Mouse (Mus musculus) limb, embryonic 11.5 days (tissue): ENCODE measurements around the gene Ahcy. TPM values are rescaled to one million over a fixed set of nuclear protein-coding genes. Genes with fewer than 3 reads are reported as not detected.
"Not testable (repeated sequence)": the region's sequence is repeated elsewhere in the genome, so short reads cannot be mapped to it uniquely, and the experiment has no call there.

Experiments
- ATAC-seq: fragments of 200-750 bp; cut with Nextera tagmentation; 2 replicates; pipeline ENCODE4 v1.8.0; 2017; ENCODE audit warnings: low read depth; ENCODE audit not compliant: insufficient number of reproducible peaks, low FRiP score, low TSS enrichment
- DNase-seq: peaks from one replicate; pipeline ENCODE4 v3.0.0-alpha.2; 2015; ENCODE audit warnings: low spot score
- H3K27ac ChIP-seq: fragments of 300-500 bp; sonication (generic); replicated peaks from 2 replicates; pipeline ENCODE4 v1.5.1; 2014; ENCODE audit warnings: low read depth, mild to moderate bottlenecking, low read length
- H3K27me3 ChIP-seq: fragments of 300-500 bp; sonication (generic); 2 replicates; pipeline ENCODE4 v1.6.1; 2014; ENCODE audit warnings: mild to moderate bottlenecking, low read length, mixed read lengths; ENCODE audit not compliant: control insufficient read depth, insufficient read depth
- H3K36me3 ChIP-seq: fragments of 300-500 bp; sonication (generic); 2 replicates; pipeline ENCODE4 v1.6.1; 2014; ENCODE audit warnings: mild to moderate bottlenecking, low read length, moderate library complexity, mixed read lengths; ENCODE audit not compliant: control insufficient read depth, insufficient read depth
- H3K4me1 ChIP-seq: fragments of 300-500 bp; sonication (generic); 2 replicates; pipeline ENCODE4 v1.6.1; 2014; ENCODE audit warnings: low read length, mixed read lengths; ENCODE audit not compliant: control insufficient read depth, insufficient read depth
- H3K4me2 ChIP-seq: fragments of 300-500 bp; sonication (generic); 2 replicates; pipeline ENCODE4 v1.6.1; 2014; ENCODE audit warnings: low read depth, mild to moderate bottlenecking, moderate library complexity; ENCODE audit not compliant: severe bottlenecking
- H3K4me3 ChIP-seq: fragments of 300-500 bp; sonication (generic); 2 replicates; pipeline ENCODE4 v1.5.1; 2014; ENCODE audit warnings: low read depth, low read length
- H3K9ac ChIP-seq: fragments of 300-500 bp; sonication (generic); 2 replicates; pipeline ENCODE4 v1.6.1; 2014; ENCODE audit warnings: mild to moderate bottlenecking, low read length
- H3K9me3 ChIP-seq: fragments of 300-500 bp; sonication (generic); 2 replicates; pipeline ENCODE4 v1.6.1; 2016; ENCODE audit warnings: low read length; ENCODE audit not compliant: control insufficient read depth
- WGBS: fragments of 180-500 bp; shearing (Covaris S2); extraction: QIAGEN DNeasy Blood & Tissue Kit; methylation state at CpG from one replicate; pipeline ENCODE4 v1.1.7; 2014; 5-methylcytosine and 5-hydroxymethylcytosine counted together
- polyA plus RNA-seq: library from polyadenylated mRNA; unstranded; fragments of >200 nt; fragmentation: Nextera tagmentation; extraction: Ambion mirVana; gene quantifications from 2 replicates; pipeline ENCODE4 v1.2.1, GENCODE M21; 2014

The Ahcy gene
- polyA plus RNA-seq, 1 experiment from 2014 or later, result 127 TPM

- peaks cover 17% of the 10 kb centered on the region for H3K4me1 ChIP-seq
- DNase-seq, result peak; percentile 65
- H3K4me2 ChIP-seq, result peak overlapping the region; percentile 40
- peak overlapping the region; percentile 74 for H3K27ac ChIP-seq
- ATAC-seq, result no peak
- WGBS, result 20% methylated on average over 7 of the region's 7 CpGs
- peak overlapping the region; percentile 52 for H3K9ac ChIP-seq
- H3K27me3 ChIP-seq, result no peaks in the 10 kb centered on the region
- H3K36me3 ChIP-seq, result no peaks in the 10 kb centered on the region
- no peaks in the 10 kb centered on the region for H3K9me3 ChIP-seq
- H3K4me3 ChIP-seq, result 0 out of 2 replicates have a peak overlapping the region, but pooled peaks have one; percentile 7
Observed at GRCm38 (mm10) chr2:155047452-155048178, 26.7 kb downstream of the Ahcy start.

GRCm38 (mm10) chr2:155046803-155047202 is 27.5 kb downstream of the Ahcy start:
- H3K27me3 ChIP-seq, result no peaks in the 10 kb centered on the region
- peaks cover 17% of the 10 kb centered on the region for H3K4me1 ChIP-seq
- ATAC-seq, result no peak
- no peak overlapping the region for H3K9ac ChIP-seq
- no peaks in the 10 kb centered on the region for H3K36me3 ChIP-seq
- no peak overlapping the region for H3K4me3 ChIP-seq
- no peak overlapping the region for H3K27ac ChIP-seq
- WGBS, result 89% methylated on average over 2 of the region's 2 CpGs
- no peaks in the 10 kb centered on the region for H3K9me3 ChIP-seq
- no peak for DNase-seq
- H3K4me2 ChIP-seq, result no peak overlapping the region

- no peaks in the 10 kb centered on the region for H3K27me3 ChIP-seq
- no peaks in the 10 kb centered on the region for H3K9me3 ChIP-seq
- ATAC-seq (no peak), DNase-seq (no peak)
- H3K9ac ChIP-seq, result no peak overlapping the region
- H3K4me3 ChIP-seq, result no peak overlapping the region
- H3K4me1 ChIP-seq, result peaks cover 12% of the 10 kb centered on the region
- no peak overlapping the region for H3K4me2 ChIP-seq
- no peaks in the 10 kb centered on the region for H3K36me3 ChIP-seq
- no peak overlapping the region for H3K27ac ChIP-seq
- 81% methylated on average over 3 of the region's 3 CpGs for WGBS
Observed at GRCm38 (mm10) chr2:155045075-155045474, 29.2 kb downstream of the Ahcy start.

GRCm38 (mm10) chr2:155044542-155044941 is 29.8 kb downstream of the Ahcy start:
- Histone ChIP-seq H3K9ac (no peak overlapping the region), H3K4me2 (no peak overlapping the region), H3K9me3 (no peaks in the 10 kb centered on the region), H3K4me3 (no peak overlapping the region), H3K4me1 (peaks cover 9% of the 10 kb centered on the region; the same call in 1 of the 2 replicates), H3K36me3 (no peaks in the 10 kb centered on the region), H3K27ac (no peak overlapping the region), H3K27me3 (no peaks in the 10 kb centered on the region)
- 70% methylated on average over 3 of the region's 3 CpGs for WGBS
- DNase-seq (no peak), ATAC-seq (no peak)

- Histone ChIP-seq H3K9me3 (no peaks in the 10 kb centered on the region), H3K4me3 (no peak overlapping the region), H3K27me3 (no peaks in the 10 kb centered on the region), H3K36me3 (no peaks in the 10 kb centered on the region), H3K9ac (no peak overlapping the region), H3K4me1 (no peaks in the 10 kb centered on the region), H3K4me2 (no peak overlapping the region), H3K27ac (no peak overlapping the region)
- ATAC-seq, result no peak
- 66% methylated on average over 4 of the region's 4 CpGs for WGBS
- no peak for DNase-seq
Observed at GRCm38 (mm10) chr2:155039956-155040355, 34.3 kb downstream of the Ahcy start.

- ATAC-seq, result no peak
- no peak overlapping the region for H3K4me2 ChIP-seq
- WGBS, result 41% methylated on average over 19 of the region's 19 CpGs
Observed at GRCm38 (mm10) chr2:155032938-155033710, 41.2 kb downstream of the Ahcy start.

GRCm38 (mm10) chr2:155030831-155031230 is 43.5 kb downstream of the Ahcy start:
- H3K4me1 ChIP-seq, result no peaks in the 10 kb centered on the region
- ATAC-seq (no peak), DNase-seq (no peak)
- no peak overlapping the region for H3K4me3 ChIP-seq
- H3K27me3 ChIP-seq, result no peaks in the 10 kb centered on the region
- WGBS, result 63% methylated on average over 7 of the region's 7 CpGs
- no peaks in the 10 kb centered on the region for H3K9me3 ChIP-seq
- H3K9ac ChIP-seq, result no peak overlapping the region
- no peak overlapping the region for H3K4me2 ChIP-seq
- H3K36me3 ChIP-seq, result no peaks in the 10 kb centered on the region
- no peak overlapping the region for H3K27ac ChIP-seq

More at GRCm38 (mm10) chr2:155032938-155033710, 41.2 kb downstream of the Ahcy start:
- no peak overlapping the region for H3K9ac ChIP-seq
- no peaks in the 10 kb centered on the region for H3K27me3 ChIP-seq
- no peak overlapping the region for H3K27ac ChIP-seq
- no peaks in the 10 kb centered on the region for H3K4me1 ChIP-seq
- no peak for DNase-seq
- no peaks in the 10 kb centered on the region for H3K9me3 ChIP-seq
- no peaks in the 10 kb centered on the region for H3K36me3 ChIP-seq
- no peak overlapping the region for H3K4me3 ChIP-seq

GRCm38 (mm10) chr2:155020247-155020826 is 54.0 kb downstream of the Ahcy start:
- H3K4me2 ChIP-seq, H3K36me3 ChIP-seq, ATAC-seq, H3K27ac ChIP-seq, H3K9ac ChIP-seq, H3K4me3 ChIP-seq, H3K4me1 ChIP-seq, H3K27me3 ChIP-seq, H3K9me3 ChIP-seq: not testable (repeated sequence)
- 13% methylated on average over 20 of the region's 20 CpGs for WGBS
- peak; percentile 40 for DNase-seq
